Mouse (Mus musculus): ENCODE measurements around the gene Syk. TPM values are rescaled to one million over a fixed set of nuclear protein-coding genes. Genes with fewer than 3 reads are reported as not detected.

The Syk gene
- polyA plus RNA-seq, 1 experiment from 2014 or later: 3.8 TPM

GRCm38 (mm10) chr13:52584654-52585455, 1.9 kb downstream of the Syk start:
- Histone ChIP-seq H3K9me3 (ENCODE audit: control insufficient read depth, low read length) (no peaks in the 10 kb centered on the region), H3K4me3 (ENCODE audit: low read depth, low read length) (no peak overlapping the region), H3K4me1 (ENCODE audit: control insufficient read depth, insufficient read depth, low read length) (no peaks in the 10 kb centered on the region), H3K27ac (ENCODE audit: low read depth, low read length) (no peak overlapping the region), H3K27me3 (ENCODE audit: control insufficient read depth, insufficient read depth, low read length) (peaks cover 4% of the 10 kb centered on the region; the same call in 1 of the 2 replicates), H3K9ac (ENCODE audit: low read length) (no peak overlapping the region), H3K4me2 (ENCODE audit: low read depth) (no peak overlapping the region), H3K36me3 (ENCODE audit: control insufficient read depth, insufficient read depth, low read length) (no peaks in the 10 kb centered on the region)
- ATAC-seq (ENCODE audit: insufficient read depth, low FRiP score, low TSS enrichment): no peak
- DNase-seq (ENCODE audit: low spot score): peak; percentile 33
- 73% methylated on average over 17 of the region's 17 CpGs for WGBS

GRCm38 (mm10) chr13:52587761-52588160, 4.8 kb downstream of the Syk start:
- no peaks in the 10 kb centered on the region for H3K4me1 ChIP-seq (ENCODE audit: control insufficient read depth, insufficient read depth, low read length)
- no peak for DNase-seq (ENCODE audit: low spot score)
- no peak overlapping the region for H3K4me2 ChIP-seq (ENCODE audit: low read depth)

GRCm38 (mm10) chr13:52589043-52589442, 6.1 kb downstream of the Syk start:
- H3K36me3 ChIP-seq (ENCODE audit: control insufficient read depth, insufficient read depth, low read length): no peaks in the 10 kb centered on the region
- H3K4me2 ChIP-seq (ENCODE audit: low read depth): no peak overlapping the region
- H3K27ac ChIP-seq (ENCODE audit: low read depth, low read length): no peak overlapping the region
- WGBS: 93% methylated on average over 4 of the region's 4 CpGs
- H3K9ac ChIP-seq (ENCODE audit: low read length): no peak overlapping the region
- no peaks in the 10 kb centered on the region for H3K4me1 ChIP-seq (ENCODE audit: control insufficient read depth, insufficient read depth, low read length)
- no peak for ATAC-seq (ENCODE audit: insufficient read depth, low FRiP score, low TSS enrichment)
- H3K4me3 ChIP-seq (ENCODE audit: low read depth, low read length): no peak overlapping the region
- no peaks in the 10 kb centered on the region for H3K9me3 ChIP-seq (ENCODE audit: control insufficient read depth, low read length)
- no peaks in the 10 kb centered on the region for H3K27me3 ChIP-seq (ENCODE audit: control insufficient read depth, insufficient read depth, low read length)
- DNase-seq (ENCODE audit: low spot score): no peak

More at GRCm38 (mm10) chr13:52587761-52588160, 4.8 kb downstream of the Syk start:
- Histone ChIP-seq H3K27ac (ENCODE audit: low read depth, low read length) (no peak overlapping the region), H3K36me3 (ENCODE audit: control insufficient read depth, insufficient read depth, low read length) (no peaks in the 10 kb centered on the region), H3K4me3 (ENCODE audit: low read depth, low read length) (no peak overlapping the region), H3K9ac (ENCODE audit: low read length) (no peak overlapping the region), H3K27me3 (ENCODE audit: control insufficient read depth, insufficient read depth, low read length) (peaks cover 2% of the 10 kb centered on the region; the same call in 1 of the 2 replicates), H3K9me3 (ENCODE audit: control insufficient read depth, low read length) (no peaks in the 10 kb centered on the region)
- WGBS: 94% methylated on average over 4 of the region's 4 CpGs
- ATAC-seq (ENCODE audit: insufficient read depth, low FRiP score, low TSS enrichment): no peak

GRCm38 (mm10) chr13:52591831-52592230, 8.9 kb downstream of the Syk start:
- no peaks in the 10 kb centered on the region for H3K9me3 ChIP-seq (ENCODE audit: control insufficient read depth, low read length)
- ATAC-seq (ENCODE audit: insufficient read depth, low FRiP score, low TSS enrichment) (no peak), DNase-seq (ENCODE audit: low spot score) (no peak)
- H3K27ac ChIP-seq (ENCODE audit: low read depth, low read length): no peak overlapping the region
- no peak overlapping the region for H3K4me3 ChIP-seq (ENCODE audit: low read depth, low read length)
- H3K9ac ChIP-seq (ENCODE audit: low read length): no peak overlapping the region
- over 99% methylated on average over 4 of the region's 4 CpGs for WGBS
- no peaks in the 10 kb centered on the region for H3K4me1 ChIP-seq (ENCODE audit: control insufficient read depth, insufficient read depth, low read length)
- H3K4me2 ChIP-seq (ENCODE audit: low read depth): no peak overlapping the region
- no peaks in the 10 kb centered on the region for H3K27me3 ChIP-seq (ENCODE audit: control insufficient read depth, insufficient read depth, low read length)
- no peaks in the 10 kb centered on the region for H3K36me3 ChIP-seq (ENCODE audit: control insufficient read depth, insufficient read depth, low read length)

GRCm38 (mm10) chr13:52596692-52597091, 13.7 kb downstream of the Syk start:
- Histone ChIP-seq H3K4me3 (ENCODE audit: low read depth, low read length) (no peak overlapping the region), H3K36me3 (ENCODE audit: control insufficient read depth, insufficient read depth, low read length) (no peaks in the 10 kb centered on the region), H3K4me1 (ENCODE audit: control insufficient read depth, insufficient read depth, low read length) (no peaks in the 10 kb centered on the region), H3K4me2 (ENCODE audit: low read depth) (no peak overlapping the region), H3K27me3 (ENCODE audit: control insufficient read depth, insufficient read depth, low read length) (no peaks in the 10 kb centered on the region), H3K9me3 (ENCODE audit: control insufficient read depth, low read length) (no peaks in the 10 kb centered on the region), H3K9ac (ENCODE audit: low read length) (no peak overlapping the region), H3K27ac (ENCODE audit: low read depth, low read length) (no peak overlapping the region)
- DNase-seq (ENCODE audit: low spot score) (no peak), ATAC-seq (ENCODE audit: insufficient read depth, low FRiP score, low TSS enrichment) (no peak)
- 83% methylated on average over 5 of the region's 5 CpGs for WGBS

DNA sequence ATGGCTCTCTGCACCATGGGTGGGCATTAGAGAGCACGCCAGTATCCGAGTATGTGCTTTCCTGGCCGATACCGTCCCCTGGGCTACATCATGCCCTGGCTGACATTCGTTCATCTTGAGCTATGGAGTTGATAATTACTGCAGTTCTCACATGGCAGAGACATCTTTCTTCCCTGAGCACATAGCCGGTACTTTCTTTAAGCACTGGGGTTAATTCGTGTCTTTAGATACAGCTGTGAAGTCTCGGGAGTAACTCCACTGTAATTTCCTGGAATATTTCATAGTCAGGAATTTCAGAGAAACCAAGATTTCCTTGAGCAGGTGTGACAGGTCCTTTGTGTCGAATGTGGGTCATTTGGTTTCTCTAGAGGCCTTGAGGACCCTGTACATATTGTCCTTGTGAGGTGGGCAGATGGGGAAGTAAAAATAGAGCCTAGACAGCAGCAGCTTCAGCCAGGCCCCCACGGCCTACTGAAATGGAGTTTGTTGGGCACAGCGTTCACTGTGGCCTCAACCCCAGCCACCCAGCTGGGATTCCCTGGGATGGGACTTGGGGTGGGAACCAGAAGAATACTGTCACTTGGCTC, 14.2 kb downstream of the Syk start:
- DNase-seq (ENCODE audit: low spot score) (no peak), ATAC-seq (ENCODE audit: insufficient read depth, low FRiP score, low TSS enrichment) (no peak)
- no peaks in the 10 kb centered on the region for H3K36me3 ChIP-seq (ENCODE audit: control insufficient read depth, insufficient read depth, low read length)
- H3K9me3 ChIP-seq (ENCODE audit: control insufficient read depth, low read length): no peaks in the 10 kb centered on the region
- WGBS: 75% methylated on average over 11 of the region's 11 CpGs
- H3K4me2 ChIP-seq (ENCODE audit: low read depth): no peak overlapping the region
- H3K27ac ChIP-seq (ENCODE audit: low read depth, low read length): no peak overlapping the region
- H3K4me1 ChIP-seq (ENCODE audit: control insufficient read depth, insufficient read depth, low read length): no peaks in the 10 kb centered on the region
- no peak overlapping the region for H3K9ac ChIP-seq (ENCODE audit: low read length)
- no peak overlapping the region for H3K4me3 ChIP-seq (ENCODE audit: low read depth, low read length)
- H3K27me3 ChIP-seq (ENCODE audit: control insufficient read depth, insufficient read depth, low read length): no peaks in the 10 kb centered on the region

DNA sequence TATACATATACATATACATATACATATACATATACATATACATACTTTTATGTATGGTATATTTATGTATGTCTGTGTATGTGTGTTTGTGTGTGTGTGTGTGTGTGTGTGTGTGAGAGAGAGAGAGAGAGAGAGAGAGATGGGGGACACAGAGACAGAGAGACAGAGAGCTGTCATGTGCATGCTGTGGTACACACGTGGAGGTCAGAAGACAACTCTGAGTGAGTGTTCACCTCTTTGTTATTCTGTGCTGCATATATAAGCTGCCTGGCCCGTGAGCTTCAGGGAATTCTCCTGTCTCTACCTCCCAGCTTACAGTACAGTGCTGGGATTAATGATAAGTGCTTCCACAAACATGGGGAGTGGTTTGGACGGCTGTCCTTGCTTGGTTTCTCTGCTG, 15.3 kb downstream of the Syk start:
- 77% methylated on average over 3 of the region's 3 CpGs for WGBS
- no peak overlapping the region for H3K27ac ChIP-seq (ENCODE audit: low read depth, low read length)
- DNase-seq (ENCODE audit: low spot score): no peak
- no peak overlapping the region for H3K4me3 ChIP-seq (ENCODE audit: low read depth, low read length)
- H3K27me3 ChIP-seq (ENCODE audit: control insufficient read depth, insufficient read depth, low read length): no peaks in the 10 kb centered on the region
- no peak overlapping the region for H3K4me2 ChIP-seq (ENCODE audit: low read depth)
- no peaks in the 10 kb centered on the region for H3K36me3 ChIP-seq (ENCODE audit: control insufficient read depth, insufficient read depth, low read length)
- no peaks in the 10 kb centered on the region for H3K4me1 ChIP-seq (ENCODE audit: control insufficient read depth, insufficient read depth, low read length)
- H3K9me3 ChIP-seq (ENCODE audit: control insufficient read depth, low read length): no peaks in the 10 kb centered on the region
- ATAC-seq (ENCODE audit: insufficient read depth, low FRiP score, low TSS enrichment): no peak
- H3K9ac ChIP-seq (ENCODE audit: low read length): no peak overlapping the region

DNA sequence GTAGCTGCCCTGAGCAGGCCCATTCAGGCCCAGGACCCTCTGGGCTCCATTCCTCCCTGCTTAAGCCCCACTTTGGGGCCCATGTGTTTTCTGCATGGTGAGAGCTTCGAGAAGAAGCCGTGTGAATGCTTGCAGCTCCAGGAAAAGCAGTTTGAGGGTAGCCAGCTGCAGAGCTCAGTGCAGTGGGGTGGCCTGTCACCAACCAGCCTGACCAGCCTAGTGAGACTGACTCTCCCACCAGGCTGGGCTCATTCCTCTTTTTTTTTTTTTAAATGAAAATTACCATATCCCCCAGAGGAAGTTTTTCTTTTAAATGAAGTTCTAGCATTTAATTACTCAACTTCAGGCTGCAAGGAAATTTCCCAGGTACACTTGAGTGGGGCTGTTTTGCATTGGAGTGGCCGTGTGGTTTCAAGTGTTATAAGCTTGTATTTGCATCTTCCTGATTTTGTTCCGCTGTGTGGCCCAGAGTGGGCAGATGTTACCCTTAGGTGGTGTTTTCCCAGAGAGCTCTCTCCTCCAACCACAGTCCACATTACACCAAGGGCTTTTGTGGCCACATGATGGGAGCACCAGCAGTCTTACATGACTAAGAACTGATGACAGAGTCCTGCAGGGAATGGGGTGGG, 17.2 kb downstream of the Syk start:
- Histone ChIP-seq H3K27ac (ENCODE audit: low read depth, low read length) (no peak overlapping the region), H3K9me3 (ENCODE audit: control insufficient read depth, low read length) (no peaks in the 10 kb centered on the region), H3K36me3 (ENCODE audit: control insufficient read depth, insufficient read depth, low read length) (no peaks in the 10 kb centered on the region), H3K9ac (ENCODE audit: low read length) (no peak overlapping the region), H3K27me3 (ENCODE audit: control insufficient read depth, insufficient read depth, low read length) (no peaks in the 10 kb centered on the region), H3K4me1 (ENCODE audit: control insufficient read depth, insufficient read depth, low read length) (no peaks in the 10 kb centered on the region), H3K4me3 (ENCODE audit: low read depth, low read length) (no peak overlapping the region), H3K4me2 (ENCODE audit: low read depth) (no peak overlapping the region)
- ATAC-seq (ENCODE audit: insufficient read depth, low FRiP score, low TSS enrichment): no peak
- DNase-seq (ENCODE audit: low spot score): no peak
- 69% methylated on average over 4 of the region's 4 CpGs for WGBS

Data from neural tube, embryonic 11.5 days (tissue).